Mouse (Mus musculus) limb, embryonic 12.5 days (tissue): ENCODE measurements around the gene Entpd3. TPM values are rescaled to one million over a fixed set of nuclear protein-coding genes. Genes with fewer than 3 reads are reported as not detected.

Experiments used
- ATAC-seq: fragments of 200-750 bp; cut with Nextera tagmentation; 2 replicates; pipeline ENCODE4 v1.8.0; 2017; ENCODE audit warnings: low read depth, moderate TSS enrichment; ENCODE audit not compliant: insufficient number of reproducible peaks, insufficient read depth, low FRiP score, low TSS enrichment
- H3K27ac ChIP-seq: fragments of 300-500 bp; sonication (generic); 2 replicates; pipeline ENCODE4 v1.5.1; 2016; ENCODE audit warnings: mild to moderate bottlenecking, moderate library complexity
- H3K27me3 ChIP-seq: fragments of 300-500 bp; sonication (generic); 2 replicates; pipeline ENCODE4 v1.6.1; 2016; ENCODE audit warnings: mild to moderate bottlenecking, moderate library complexity
- H3K36me3 ChIP-seq: fragments of 300-500 bp; sonication (generic); 2 replicates; pipeline ENCODE4 v1.6.1; 2016; ENCODE audit warnings: mild to moderate bottlenecking, moderate library complexity
- H3K4me1 ChIP-seq: fragments of 300-500 bp; sonication (generic); replicated peaks from 2 replicates; pipeline ENCODE4 v1.6.1; 2016
- H3K4me2 ChIP-seq: fragments of 300-500 bp; sonication (generic); 2 replicates; pipeline ENCODE4 v1.6.1; 2016; ENCODE audit warnings: mild to moderate bottlenecking, moderate library complexity
- H3K4me3 ChIP-seq: fragments of 300-500 bp; sonication (generic); replicated peaks from 2 replicates; pipeline ENCODE4 v1.5.1; 2016; ENCODE audit warnings: mild to moderate bottlenecking
- H3K9ac ChIP-seq: fragments of 300-500 bp; sonication (generic); replicated peaks from 2 replicates; pipeline ENCODE4 v1.6.1; 2016; ENCODE audit warnings: mild to moderate bottlenecking, moderate library complexity
- H3K9me3 ChIP-seq: fragments of 300-500 bp; sonication (generic); 2 replicates; pipeline ENCODE4 v1.6.1; 2016; ENCODE audit warnings: mild to moderate bottlenecking, moderate library complexity
- WGBS: fragments of 180-500 bp; shearing (Covaris S2); methylation state at CpG from one replicate; pipeline ENCODE4 v1.1.7; 2016; 5-methylcytosine and 5-hydroxymethylcytosine counted together
- polyA plus RNA-seq: library from polyadenylated mRNA; unstranded; fragments of >200 nt; fragmentation: Nextera tagmentation; extraction: Ambion mirVana; gene quantifications from 2 replicates; pipeline ENCODE4 v1.2.1, GENCODE M21; 2016

The Entpd3 gene
- polyA plus RNA-seq, 1 experiment from 2014 or later, result 0.26 TPM

DNA sequence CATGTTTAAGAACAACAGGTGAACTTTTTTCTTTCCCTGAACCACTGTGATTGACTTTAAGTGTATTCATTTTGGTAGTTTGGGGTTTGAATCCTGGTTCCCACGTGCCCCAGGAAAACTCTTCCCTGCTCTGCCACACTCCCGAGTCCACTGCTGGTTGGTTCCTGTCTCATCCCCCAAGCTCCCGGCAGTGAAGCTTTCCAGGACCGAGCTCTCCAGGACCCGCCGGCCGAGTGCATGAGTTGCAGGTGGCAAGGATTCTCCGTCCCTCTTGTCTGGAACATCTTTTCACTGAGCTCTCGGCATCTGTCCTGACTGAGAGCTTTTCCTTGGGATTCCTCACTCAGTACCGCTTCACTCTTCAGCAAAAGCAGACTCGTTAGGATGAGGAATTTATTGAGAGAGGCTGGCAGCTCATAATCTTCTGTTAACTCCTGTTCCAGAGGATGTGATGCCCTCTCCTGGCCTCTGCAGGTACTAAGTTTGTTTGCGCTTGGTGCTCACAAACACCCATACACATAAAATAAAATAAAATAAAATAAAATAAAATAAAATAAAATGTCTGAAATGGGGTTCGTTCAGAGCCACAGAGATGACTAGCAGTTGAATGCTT lies 30.2 kb downstream of the Entpd3 start:
- WGBS, result 48% methylated on average over 13 of the region's 13 CpGs
- ATAC-seq, result no peak
- no peak overlapping the region for H3K4me2 ChIP-seq

DNA sequence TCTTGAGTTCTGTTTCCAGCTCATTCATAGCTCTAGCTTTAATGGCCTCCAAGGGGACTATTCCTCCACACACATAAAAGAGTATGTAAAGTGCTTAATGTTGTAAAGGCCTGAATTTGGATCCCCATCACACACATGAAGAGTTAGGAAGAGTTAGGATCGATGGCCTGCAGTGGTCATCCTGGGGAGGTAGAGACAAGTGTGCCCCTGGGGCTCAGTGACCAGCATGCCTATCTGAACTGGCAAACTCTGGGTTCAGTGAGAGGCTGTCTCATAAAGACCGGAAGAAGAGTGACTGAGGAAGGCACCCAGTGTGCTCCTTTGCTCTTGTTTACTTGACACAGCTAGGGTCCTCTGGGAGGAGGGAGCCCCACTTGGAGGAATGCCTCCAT lies 30.7 kb downstream of the Entpd3 start:
- 47% methylated on average over 2 of the region's 2 CpGs for WGBS
- no peaks in the 10 kb centered on the region for H3K27me3 ChIP-seq
- no peak overlapping the region for H3K27ac ChIP-seq

More for the DNA sequence above, 30.2 kb downstream of the Entpd3 start:
- Histone ChIP-seq H3K4me1 (peaks cover 19% of the 10 kb centered on the region), H3K36me3 (peaks cover 27% of the 10 kb centered on the region), H3K27me3 (no peaks in the 10 kb centered on the region), H3K9me3 (no peaks in the 10 kb centered on the region), H3K9ac (no peak overlapping the region), H3K4me3 (no peak overlapping the region), H3K27ac (no peak overlapping the region)

DNA sequence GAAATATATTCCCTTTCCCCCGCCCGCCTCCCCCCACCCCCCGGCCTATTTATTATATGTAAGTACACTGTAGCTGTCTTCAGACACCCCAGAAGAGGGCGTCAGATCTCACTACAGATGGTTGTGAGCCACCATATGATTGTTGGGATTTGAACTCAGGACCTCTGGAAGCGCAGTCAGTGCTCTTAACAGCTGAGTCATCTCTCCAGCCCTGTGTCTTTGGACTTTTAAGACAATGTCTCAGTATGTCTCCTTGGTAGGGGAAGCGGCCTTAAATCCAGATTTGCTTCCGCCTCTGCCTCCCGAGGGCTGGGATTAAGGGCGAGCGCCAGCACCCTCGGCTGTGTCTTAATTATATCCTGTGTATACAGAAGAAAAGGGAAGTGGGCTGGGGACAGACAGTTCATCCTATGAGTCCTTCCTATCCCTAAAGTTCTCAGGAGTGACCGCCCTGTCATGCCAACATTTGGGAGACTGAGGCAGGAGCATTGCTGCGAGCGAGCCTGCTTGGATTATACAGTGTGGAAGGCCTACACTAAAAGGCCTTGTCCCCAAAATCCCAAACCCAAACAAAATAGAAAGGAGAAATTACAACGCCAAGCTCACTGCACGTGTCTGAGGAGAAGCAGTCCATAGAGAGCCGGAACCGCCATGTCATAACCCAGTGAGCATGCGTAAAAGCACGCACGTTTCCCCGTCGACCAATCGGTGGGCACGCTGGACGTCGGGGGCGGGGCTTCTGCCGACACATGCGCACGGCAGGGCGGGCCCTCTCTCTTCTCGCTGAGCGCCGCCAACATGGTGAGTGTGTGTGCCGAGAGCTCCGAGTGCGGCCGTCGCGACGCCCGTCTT lies 31.3 kb downstream of the Entpd3 start, which contains the start of gene Rpl14:
Rpl14 (plus strand) TSS at position 704 of the 852 bp plus-strand sequence.
- 4% methylated on average over 43 of the region's 43 CpGs for WGBS
- Histone ChIP-seq H3K4me3 (peak within 1 kb of the TSS; percentile 97), H3K9ac (peak within 1 kb of the TSS; percentile 97), H3K4me1 (peaks cover 19% of the 10 kb centered on the region), H3K27me3 (no peaks in the 10 kb centered on the region), H3K27ac (peak within 1 kb of the TSS; percentile 89), H3K36me3 (peaks cover 38% of the 10 kb centered on the region), H3K9me3 (no peaks in the 10 kb centered on the region), H3K4me2 (peak within 1 kb of the TSS; percentile 93)
- peak; percentile 89 for ATAC-seq

More for the DNA sequence above, 30.7 kb downstream of the Entpd3 start:
- H3K4me2 ChIP-seq, result peak overlapping the region; percentile 93
- peaks cover 19% of the 10 kb centered on the region for H3K4me1 ChIP-seq
- peak overlapping the region; percentile 97 for H3K4me3 ChIP-seq
- H3K36me3 ChIP-seq, result peaks cover 32% of the 10 kb centered on the region
- H3K9me3 ChIP-seq, result no peaks in the 10 kb centered on the region
- no peak overlapping the region for H3K9ac ChIP-seq
- ATAC-seq, result no peak

- H3K4me3 ChIP-seq, result peak overlapping the region; percentile 97
- H3K27me3 ChIP-seq, result no peaks in the 10 kb centered on the region
- peak overlapping the region; percentile 97 for H3K9ac ChIP-seq
- H3K27ac ChIP-seq, result peak overlapping the region; percentile 89
- peak overlapping the region; percentile 93 for H3K4me2 ChIP-seq
- WGBS, result under 1% methylated on average over 53 of the region's 53 CpGs
- H3K9me3 ChIP-seq, result no peaks in the 10 kb centered on the region
- peak; percentile 58; the same call in 1 of the 2 replicates for ATAC-seq
- H3K36me3 ChIP-seq, result peaks cover 42% of the 10 kb centered on the region
- peaks cover 19% of the 10 kb centered on the region for H3K4me1 ChIP-seq
Measured at GRCm38 (mm10) chr9:120571593-120572385, 32.2 kb downstream of the Entpd3 start.

GRCm38 (mm10) chr9:120575748-120576661 lies 36.4 kb downstream of the Entpd3 start:
- 57% methylated on average over 6 of the region's 6 CpGs for WGBS
- Histone ChIP-seq H3K4me3 (no peak overlapping the region), H3K9ac (no peak overlapping the region), H3K36me3 (peaks cover 42% of the 10 kb centered on the region), H3K4me1 (peaks cover 21% of the 10 kb centered on the region), H3K27ac (0 out of 2 replicates have a peak overlapping the region, but pooled peaks have one; percentile 35), H3K27me3 (no peaks in the 10 kb centered on the region), H3K4me2 (peak overlapping the region; percentile 90; the same call in 1 of the 2 replicates), H3K9me3 (no peaks in the 10 kb centered on the region)
- ATAC-seq, result no peak

DNA sequence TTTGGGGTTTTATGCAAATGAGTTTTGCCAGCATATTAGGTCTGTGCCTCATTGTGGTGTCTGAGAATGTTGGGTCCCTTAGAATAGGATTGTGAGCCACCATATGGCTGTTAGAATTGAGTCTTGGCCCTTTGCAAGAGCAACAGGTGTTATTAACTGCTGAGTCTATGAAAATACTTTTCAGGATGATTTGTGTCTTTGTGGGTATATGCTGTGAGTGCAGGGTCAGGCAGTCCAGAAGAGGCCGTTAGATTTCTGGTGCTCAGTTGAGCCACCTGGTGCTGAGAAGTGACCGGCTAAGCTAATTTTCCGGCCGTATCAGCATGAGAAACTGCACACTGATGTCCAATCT lies 37.0 kb downstream of the Entpd3 start:
- H3K9ac ChIP-seq, result no peak overlapping the region
- peaks cover 42% of the 10 kb centered on the region for H3K36me3 ChIP-seq
- peaks cover 21% of the 10 kb centered on the region for H3K4me1 ChIP-seq
- 7% methylated on average over 4 of the region's 4 CpGs for WGBS
- ATAC-seq, result no peak
- H3K4me2 ChIP-seq, result peak overlapping the region; percentile 90
- H3K27me3 ChIP-seq, result no peaks in the 10 kb centered on the region
- H3K4me3 ChIP-seq, result peak overlapping the region; percentile 66; the same call in 1 of the 2 replicates
- H3K27ac ChIP-seq, result no peak overlapping the region; the same call in 1 of the 2 replicates
- H3K9me3 ChIP-seq, result no peaks in the 10 kb centered on the region

DNA sequence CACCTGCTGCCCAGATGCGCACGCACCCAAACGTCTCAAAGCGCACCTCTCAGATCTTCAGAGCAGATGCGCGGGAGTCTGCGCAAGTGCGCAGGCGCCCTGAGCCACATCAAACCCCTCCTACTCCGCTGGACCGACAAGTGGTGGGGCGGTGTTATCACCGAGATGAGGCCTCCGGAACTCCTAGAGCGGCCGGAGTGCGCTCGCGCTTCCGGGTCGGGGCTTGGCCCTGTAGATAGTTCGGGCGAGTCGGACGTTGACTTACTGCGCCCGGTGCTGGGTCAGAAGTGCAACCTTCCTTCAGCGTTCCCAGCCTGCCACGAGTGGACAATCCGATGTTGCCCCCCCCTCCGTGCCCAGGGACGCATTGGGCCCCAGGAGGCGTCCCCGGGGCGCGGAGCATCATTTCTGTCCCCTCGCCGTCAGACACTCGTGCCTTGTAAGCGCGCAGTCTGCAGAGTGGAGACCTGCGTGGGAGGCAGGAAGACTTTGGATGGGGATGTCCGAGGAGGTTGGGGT lies 37.6 kb downstream of the Entpd3 start:
- Histone ChIP-seq H3K9me3 (no peaks in the 10 kb centered on the region), H3K4me3 (peak overlapping the region; percentile 66), H3K27ac (peak overlapping the region; percentile 41; the same call in 1 of the 2 replicates), H3K4me1 (peaks cover 24% of the 10 kb centered on the region), H3K9ac (peak overlapping the region; percentile 80), H3K4me2 (peak overlapping the region; percentile 90), H3K36me3 (peaks cover 42% of the 10 kb centered on the region), H3K27me3 (no peaks in the 10 kb centered on the region)
- peak; percentile 86 for ATAC-seq
- 1% methylated on average over 43 of the region's 43 CpGs for WGBS

- no peaks in the 10 kb centered on the region for H3K27me3 ChIP-seq
- 58% methylated on average over 12 of the region's 12 CpGs for WGBS
- peak overlapping the region; percentile 66 for H3K4me3 ChIP-seq
- no peaks in the 10 kb centered on the region for H3K9me3 ChIP-seq
- H3K27ac ChIP-seq, result no peak overlapping the region
- peaks cover 24% of the 10 kb centered on the region for H3K4me1 ChIP-seq
- H3K9ac ChIP-seq, result peak overlapping the region; percentile 80
- ATAC-seq, result no peak
- peak overlapping the region; percentile 90 for H3K4me2 ChIP-seq
- H3K36me3 ChIP-seq, result peaks cover 35% of the 10 kb centered on the region
Measured at GRCm38 (mm10) chr9:120577706-120578405, 38.2 kb downstream of the Entpd3 start.

DNA sequence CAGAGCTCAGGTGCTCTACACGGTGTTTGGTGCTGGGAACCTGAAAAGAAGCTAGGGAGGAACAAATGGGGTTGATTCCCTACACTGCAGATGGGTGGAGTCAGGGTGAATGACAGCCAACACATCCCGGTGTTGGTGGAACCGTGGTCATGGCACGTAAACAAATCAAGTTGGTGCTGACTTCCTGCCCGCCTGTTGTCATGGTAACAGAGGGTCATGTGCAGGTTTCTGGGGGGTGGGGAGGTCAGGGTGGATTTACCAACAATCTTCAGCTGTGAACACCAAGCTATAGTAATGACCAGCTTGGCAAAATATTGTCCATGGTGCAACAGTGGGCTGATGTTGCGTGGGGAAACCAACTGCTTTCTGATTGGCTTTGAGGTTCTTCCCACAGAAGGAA lies 39.1 kb downstream of the Entpd3 start:
- H3K27ac ChIP-seq, result no peak overlapping the region

More for the DNA sequence above, 39.1 kb downstream of the Entpd3 start:
- Histone ChIP-seq H3K9ac (no peak overlapping the region), H3K4me1 (peaks cover 27% of the 10 kb centered on the region), H3K9me3 (no peaks in the 10 kb centered on the region), H3K36me3 (peaks cover 26% of the 10 kb centered on the region), H3K27me3 (0 out of 2 replicates have a peak, but pooled peaks cover 4% of the 10 kb centered on the region), H3K4me3 (no peak overlapping the region), H3K4me2 (no peak overlapping the region)
- ATAC-seq, result no peak
- 52% methylated on average over 6 of the region's 6 CpGs for WGBS
